Mouse (Mus musculus): ENCODE measurements around the gene Fam221a.
"Not testable (repeated sequence)": the region's sequence is repeated elsewhere in the genome, so short reads cannot be mapped to it uniquely, and the experiment has no call there.

Gene Fam221a

DNA sequence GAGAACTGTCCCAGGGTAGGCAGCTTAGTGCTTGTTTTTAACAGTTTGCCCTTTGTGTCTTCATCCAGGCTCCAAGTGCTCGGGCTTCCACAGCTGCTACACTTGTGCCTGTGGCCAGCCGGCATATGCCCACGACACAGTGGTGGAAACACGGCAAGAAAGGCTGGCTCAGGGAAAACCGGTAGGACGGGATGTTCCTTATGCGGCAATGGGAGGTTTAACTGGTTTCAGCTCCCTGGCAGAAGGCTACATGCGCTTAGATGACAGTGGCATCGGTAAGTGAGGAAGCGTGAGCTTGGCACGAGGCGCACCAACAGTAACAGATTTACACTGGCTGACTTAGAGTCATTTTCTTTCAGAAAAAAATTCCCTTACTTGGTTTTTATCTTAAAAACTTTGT is 10.8 kb downstream of the Fam221a start:
- no peak for DNase-seq (ENCODE audit: low spot score in 2 of 2)

DNA sequence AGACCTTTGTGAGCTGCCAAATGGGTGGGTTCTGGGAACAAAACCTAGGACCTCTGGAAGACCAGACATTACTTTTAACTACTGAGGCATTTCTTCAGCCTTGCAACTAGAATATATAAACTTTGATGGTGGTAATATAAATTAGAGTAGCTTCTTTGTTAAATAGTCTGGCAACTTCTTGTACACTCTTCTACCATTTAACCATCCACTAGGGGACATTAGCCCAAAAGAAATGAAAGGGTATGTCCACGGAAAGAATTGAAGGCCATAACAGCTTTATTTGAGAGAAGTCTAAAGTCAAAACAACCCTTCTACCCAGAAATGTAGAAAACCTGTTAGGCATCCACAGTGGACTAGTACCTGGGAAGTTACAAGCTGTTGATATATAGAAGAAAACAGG is 26.7 kb downstream of the Fam221a start:
- no peak for DNase-seq (ENCODE audit: low spot score in 2 of 2)

DNA sequence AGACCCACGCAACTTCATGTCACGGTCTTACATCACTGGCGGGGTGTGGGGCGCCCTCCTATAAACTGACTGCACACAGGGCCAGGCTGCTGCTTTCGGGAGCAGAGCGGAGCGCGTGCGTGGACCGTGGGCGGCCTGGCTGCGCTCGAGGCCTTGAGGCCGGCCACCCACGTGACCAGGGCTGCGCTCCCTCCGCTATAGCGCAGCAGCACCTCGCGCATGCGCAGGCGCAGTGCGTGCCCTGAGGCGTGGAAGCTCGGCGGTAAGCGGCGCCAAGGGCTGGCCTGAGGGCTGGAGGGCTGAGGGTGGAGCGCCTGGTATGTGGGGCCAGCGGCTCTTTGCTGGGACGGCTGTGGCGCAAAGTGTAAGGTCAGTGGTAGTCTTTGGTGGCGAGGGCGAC is 27.8 kb downstream of the Fam221a start, which contains the start of gene Stk31:
TSS of gene Stk31 (plus strand) at position 289 of the 400 bp plus-strand sequence.
- DNase-seq (ENCODE audit: low spot score in 2 of 2), result peak in 1 of 2 experiments; percentile 13

DNA sequence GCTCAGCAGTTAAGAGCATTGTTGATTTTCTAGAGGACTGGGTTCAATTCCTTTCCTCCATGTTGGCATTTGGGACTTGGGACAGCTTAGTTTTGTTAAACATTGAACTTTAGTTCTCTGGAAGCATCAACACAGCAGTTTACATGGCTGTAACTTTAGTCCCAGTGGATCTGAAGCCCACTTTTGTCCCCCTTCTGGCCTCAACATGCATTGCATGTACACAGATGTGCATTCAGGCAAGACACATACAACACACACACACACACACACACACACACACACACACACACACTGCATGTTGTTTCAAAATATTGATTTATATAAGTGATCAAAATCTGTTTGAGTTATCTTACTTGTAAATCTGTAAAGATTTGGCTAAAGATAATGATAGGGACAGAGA is 29.9 kb downstream of the Fam221a start:
- no peak for DNase-seq (ENCODE audit: low spot score in 2 of 2)

DNA sequence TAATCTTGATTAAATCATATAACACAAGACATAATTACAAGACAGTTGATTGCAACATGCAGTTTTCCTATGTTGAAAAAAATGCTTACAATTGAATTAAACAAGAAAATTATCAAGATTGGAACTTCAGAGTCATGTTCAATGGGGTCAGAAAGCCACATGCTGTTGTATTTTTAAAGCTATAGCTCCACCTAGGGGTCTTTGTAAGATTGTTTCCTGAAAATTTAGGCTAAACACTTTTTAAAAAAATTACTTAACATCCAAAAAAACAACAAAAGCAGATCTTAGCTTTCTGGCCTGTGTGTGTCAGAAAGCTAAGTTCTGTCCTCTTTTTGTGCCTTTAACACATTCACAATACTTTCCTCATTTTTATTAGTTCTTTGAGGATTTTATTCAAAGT is 30.8 kb downstream of the Fam221a start:
- no peak for DNase-seq (ENCODE audit: low spot score in 2 of 2)

DNA sequence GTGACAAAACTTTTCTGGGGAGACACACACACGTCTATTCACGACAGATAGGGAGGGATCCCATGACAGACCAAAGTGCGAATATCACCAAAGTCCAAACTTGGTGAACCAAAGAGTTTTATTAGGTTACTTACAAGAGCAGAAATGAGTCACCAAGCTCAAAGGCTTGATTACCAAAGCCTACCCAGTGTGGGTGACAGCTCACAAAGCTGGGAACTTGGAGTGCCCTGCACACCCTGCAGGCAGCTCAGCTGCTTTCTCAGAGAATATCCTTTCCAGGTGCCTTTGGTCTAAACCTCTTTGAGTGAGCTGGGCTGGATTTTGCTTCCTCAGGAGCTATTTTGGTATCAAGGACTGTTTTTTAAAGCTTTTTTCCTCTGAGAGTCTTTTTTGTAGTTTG is 43.3 kb downstream of the Fam221a start:
- DNase-seq (ENCODE audit: low spot score in 2 of 2), result no peak

DNA sequence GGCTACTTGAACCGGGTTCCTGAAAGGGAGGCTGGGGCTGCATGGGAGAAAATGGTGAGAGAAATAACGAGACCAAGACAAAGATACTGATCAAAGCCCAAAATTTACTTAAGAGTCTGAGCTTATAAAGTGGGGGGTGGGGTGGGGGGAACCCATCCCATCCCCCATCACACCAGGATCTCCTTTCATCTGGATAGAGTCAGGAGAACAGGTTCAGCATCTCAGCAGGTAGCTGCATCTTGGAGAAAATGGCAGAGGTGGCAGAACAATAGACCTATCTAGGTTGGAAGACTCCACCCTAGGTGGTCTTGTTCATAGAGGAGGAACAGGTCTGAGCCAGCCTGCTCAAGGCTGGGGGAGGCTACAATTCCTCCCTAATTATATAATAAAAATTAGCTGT is 45.4 kb downstream of the Fam221a start:
- DNase-seq (ENCODE audit: low spot score in 2 of 2), result not testable (repeated sequence)

DNA sequence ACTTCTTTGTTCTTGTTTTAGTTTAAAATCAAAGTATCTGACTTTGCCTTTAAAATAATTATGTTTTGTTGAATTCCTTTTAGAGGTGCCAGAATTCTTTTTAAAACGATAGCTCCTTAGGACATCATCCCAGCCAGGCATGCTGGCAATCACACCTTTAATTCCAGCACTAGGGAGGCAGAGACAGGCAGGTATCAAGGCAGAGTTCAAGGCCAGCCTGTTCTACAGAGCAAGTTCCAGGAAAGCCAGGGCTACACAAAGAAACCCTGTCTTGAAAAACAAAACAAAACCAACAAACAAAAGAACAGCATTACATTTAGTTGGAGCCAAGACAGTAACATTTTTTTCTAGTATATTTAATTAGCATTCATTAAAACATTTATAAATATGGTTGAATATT is 48.4 kb downstream of the Fam221a start:
- DNase-seq (ENCODE audit: low spot score in 2 of 2), result no peak

DNA sequence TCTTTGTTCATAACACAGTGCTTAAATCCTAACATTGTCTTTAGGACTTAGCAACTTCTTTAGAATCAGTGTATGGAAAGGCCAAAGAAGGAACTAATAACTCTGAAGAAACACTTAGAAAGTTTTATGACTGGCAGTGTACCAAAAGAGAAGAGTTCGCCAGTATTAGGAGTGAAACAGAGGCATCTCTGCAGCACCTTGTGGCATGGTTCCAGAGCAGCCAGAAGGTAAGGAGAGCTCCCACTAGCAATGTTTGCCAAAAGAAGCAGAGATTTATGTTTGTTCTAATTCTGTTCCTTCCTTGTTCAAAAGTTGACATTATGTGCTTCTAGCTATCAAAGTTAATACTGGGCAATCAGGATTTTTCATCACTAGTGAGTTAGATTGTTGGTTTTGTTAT is 69.8 kb downstream of the Fam221a start:
- DNase-seq (ENCODE audit: low spot score in 2 of 2), result no peak

Data from heart, adult 9 months (tissue).